Mouse (Mus musculus): ENCODE measurements at regions not wholly inside any gene's neighbourhood (a gene's known extent, or its start where the extent isn't known, plus 50 kb on each side); places are given as distances from the start of the nearest gene placed in this dataset.

DNA sequence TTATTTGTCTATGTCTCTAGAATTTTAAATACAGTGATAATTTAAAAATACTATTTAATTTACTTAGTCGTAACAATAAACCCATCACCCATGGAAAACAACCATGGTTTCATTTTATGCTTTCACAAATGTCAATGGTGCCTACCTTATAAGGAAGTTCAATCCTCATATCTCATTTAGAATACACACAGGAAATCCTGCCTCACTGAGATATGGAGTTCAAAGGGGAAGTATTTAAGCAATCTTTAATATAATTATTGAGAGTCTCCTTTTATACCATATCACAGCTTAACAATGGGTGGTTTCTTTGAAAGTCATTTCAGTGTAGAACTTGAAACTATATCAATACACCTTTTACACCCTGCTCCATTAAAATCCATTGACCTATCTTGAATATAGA, 86.0 kb upstream of the Maf start:
- no peaks in the 10 kb centered on the region for H3K9me3 ChIP-seq (ENCODE audit: control insufficient read depth)
- no peak overlapping the region for H3K4me3 ChIP-seq (ENCODE audit: low read depth, low read length)
- WGBS: 67% methylated on average over 1 of the region's 1 CpGs
- TF ChIP-seq CTCF (IDR thresholded peaks at IDR 0.05; ENCODE audit: low read depth): no peak
- H3K27ac ChIP-seq (ENCODE audit: low read depth, low read length): no peak overlapping the region
- no peaks in the 10 kb centered on the region for H3K36me3 ChIP-seq (ENCODE audit: control insufficient read depth, insufficient read depth)
- H3K4me2 ChIP-seq (replicated peaks; ENCODE audit: low read depth): no peak overlapping the region
- no peak for ATAC-seq
- no peaks in the 10 kb centered on the region for H3K27me3 ChIP-seq (replicated peaks; ENCODE audit: control insufficient read depth, insufficient read depth, low read length)
- H3K9ac ChIP-seq (ENCODE audit: low read depth, low read length): no peak overlapping the region
- peaks cover 6% of the 10 kb centered on the region; the same call in 1 of the 2 replicates for H3K4me1 ChIP-seq (replicated peaks; ENCODE audit: control insufficient read depth, insufficient read depth, low read length)

DNA sequence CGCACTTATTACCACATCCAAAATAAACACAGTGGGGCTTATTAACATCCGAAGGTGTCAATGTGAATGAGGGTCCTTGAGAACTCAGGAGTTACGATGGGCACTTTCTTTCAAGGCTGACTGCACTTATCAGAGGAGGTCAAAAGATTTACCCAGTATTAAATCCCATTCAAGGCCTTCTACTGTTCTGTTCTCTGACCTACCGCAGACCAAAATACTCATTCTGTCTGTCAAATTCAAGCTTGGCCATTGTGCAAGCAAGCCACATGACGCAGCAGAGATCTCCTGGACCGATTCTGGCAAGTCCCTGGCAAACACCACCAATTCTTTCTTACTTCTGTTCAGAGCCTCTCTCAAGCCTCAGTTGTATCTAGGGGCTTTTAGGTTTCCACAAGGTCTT, 80.8 kb upstream of the Maf start:
- WGBS: 73% methylated on average over 6 of the region's 6 CpGs

DNA sequence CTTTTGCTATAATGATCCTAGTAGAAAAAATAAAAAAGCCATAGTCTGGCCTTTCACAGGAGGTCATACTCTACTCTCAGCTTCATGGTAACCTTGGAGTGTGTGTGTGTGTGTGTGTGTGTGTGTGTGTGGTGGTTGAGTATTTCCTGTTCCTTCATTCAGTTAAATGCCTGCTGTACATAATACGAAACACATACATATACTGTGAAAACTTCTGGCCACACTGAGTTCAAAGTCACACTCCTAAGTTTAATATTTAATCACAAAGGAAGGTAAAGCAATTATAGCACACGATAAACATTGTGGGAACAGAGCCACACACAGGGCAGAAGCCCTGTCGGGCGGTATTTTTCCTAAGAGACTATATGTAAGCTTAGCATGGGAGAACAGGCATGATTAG, 78.6 kb upstream of the Maf start:
- 42% methylated on average over 4 of the region's 4 CpGs for WGBS
- H3K9ac ChIP-seq (ENCODE audit: low read depth, low read length): no peak overlapping the region
- peak; percentile 90 for ATAC-seq
- peaks cover 4% of the 10 kb centered on the region; the same call in 1 of the 2 replicates for H3K4me1 ChIP-seq (replicated peaks; ENCODE audit: control insufficient read depth, insufficient read depth, low read length)
- H3K4me3 ChIP-seq (ENCODE audit: low read depth, low read length): no peak overlapping the region
- no peaks in the 10 kb centered on the region for H3K36me3 ChIP-seq (ENCODE audit: control insufficient read depth, insufficient read depth)
- H3K4me2 ChIP-seq (replicated peaks; ENCODE audit: low read depth): no peak overlapping the region
- peak overlapping the region; percentile 79 for H3K27ac ChIP-seq (ENCODE audit: low read depth, low read length)
- TF ChIP-seq CTCF (IDR thresholded peaks at IDR 0.05; ENCODE audit: low read depth): no peak
- H3K9me3 ChIP-seq (ENCODE audit: control insufficient read depth): no peaks in the 10 kb centered on the region
- H3K27me3 ChIP-seq (replicated peaks; ENCODE audit: control insufficient read depth, insufficient read depth, low read length): no peaks in the 10 kb centered on the region

More for the DNA sequence above, 80.8 kb upstream of the Maf start:
- H3K9me3 ChIP-seq (ENCODE audit: control insufficient read depth): no peaks in the 10 kb centered on the region
- H3K27ac ChIP-seq (ENCODE audit: low read depth, low read length): no peak overlapping the region
- H3K9ac ChIP-seq (ENCODE audit: low read depth, low read length): no peak overlapping the region
- no peak for TF ChIP-seq CTCF (IDR thresholded peaks at IDR 0.05; ENCODE audit: low read depth)
- no peak for ATAC-seq
- H3K36me3 ChIP-seq (ENCODE audit: control insufficient read depth, insufficient read depth): no peaks in the 10 kb centered on the region
- H3K4me1 ChIP-seq (replicated peaks; ENCODE audit: control insufficient read depth, insufficient read depth, low read length): peaks cover 4% of the 10 kb centered on the region; the same call in 1 of the 2 replicates
- no peak overlapping the region for H3K4me2 ChIP-seq (replicated peaks; ENCODE audit: low read depth)
- H3K27me3 ChIP-seq (replicated peaks; ENCODE audit: control insufficient read depth, insufficient read depth, low read length): no peaks in the 10 kb centered on the region
- H3K4me3 ChIP-seq (ENCODE audit: low read depth, low read length): no peak overlapping the region

DNA sequence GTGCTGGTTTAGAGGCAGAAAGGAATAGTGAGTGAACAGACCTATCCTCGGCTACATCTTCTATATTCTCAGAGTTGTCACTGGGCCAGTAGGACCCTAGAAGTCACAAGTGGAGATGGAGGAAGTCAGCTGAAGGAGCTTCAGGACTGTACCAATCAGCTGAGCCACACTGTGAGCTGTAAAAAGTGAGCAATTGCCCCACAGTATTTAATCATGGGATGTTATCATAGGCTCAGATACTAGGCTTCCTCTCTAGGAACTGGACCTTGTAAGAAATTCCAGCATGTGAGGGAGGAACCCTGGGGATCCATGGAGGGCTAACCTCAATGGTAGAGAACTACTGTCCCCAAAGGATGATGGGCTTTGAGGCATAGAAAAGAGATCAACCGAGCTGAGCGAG, 78.2 kb upstream of the Maf start:
- Histone ChIP-seq H3K9ac (ENCODE audit: low read depth, low read length) (no peak overlapping the region), H3K4me1 (replicated peaks; ENCODE audit: control insufficient read depth, insufficient read depth, low read length) (peaks cover 4% of the 10 kb centered on the region; the same call in 1 of the 2 replicates), H3K36me3 (ENCODE audit: control insufficient read depth, insufficient read depth) (no peaks in the 10 kb centered on the region), H3K4me2 (replicated peaks; ENCODE audit: low read depth) (no peak overlapping the region), H3K9me3 (ENCODE audit: control insufficient read depth) (no peaks in the 10 kb centered on the region), H3K4me3 (ENCODE audit: low read depth, low read length) (no peak overlapping the region), H3K27me3 (replicated peaks; ENCODE audit: control insufficient read depth, insufficient read depth, low read length) (no peaks in the 10 kb centered on the region), H3K27ac (ENCODE audit: low read depth, low read length) (peak overlapping the region; percentile 79)
- WGBS: 84% methylated on average over 3 of the region's 3 CpGs
- TF ChIP-seq CTCF (IDR thresholded peaks at IDR 0.05; ENCODE audit: low read depth): no peak
- ATAC-seq: 0 out of 2 replicates have a peak, but pooled peaks have one; percentile 66

DNA sequence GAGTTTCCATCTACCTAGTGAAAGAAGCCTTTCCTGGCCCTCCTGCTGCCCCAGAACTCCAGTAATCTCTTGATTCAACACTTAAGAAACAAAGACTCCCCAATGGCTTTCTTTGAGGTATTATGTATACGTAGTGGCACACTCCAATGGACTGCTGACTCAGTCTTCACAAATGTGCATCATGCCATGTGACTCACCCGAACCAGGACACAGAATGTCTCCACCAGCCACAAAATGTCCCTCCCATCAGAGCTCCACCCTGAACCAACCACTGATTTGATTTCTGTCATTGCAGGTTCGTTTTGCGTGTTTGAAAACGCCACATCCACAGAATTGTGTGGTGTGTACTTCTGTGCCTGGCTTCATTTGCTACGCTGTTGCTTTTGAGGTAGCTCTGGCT, 75.8 kb upstream of the Maf start:
- H3K4me2 ChIP-seq (replicated peaks; ENCODE audit: low read depth): no peak overlapping the region
- H3K27me3 ChIP-seq (replicated peaks; ENCODE audit: control insufficient read depth, insufficient read depth, low read length): no peaks in the 10 kb centered on the region
- H3K36me3 ChIP-seq (ENCODE audit: control insufficient read depth, insufficient read depth): no peaks in the 10 kb centered on the region
- H3K4me3 ChIP-seq (ENCODE audit: low read depth, low read length): no peak overlapping the region
- 0 out of 2 replicates have a peak, but pooled peaks cover 4% of the 10 kb centered on the region for H3K4me1 ChIP-seq (replicated peaks; ENCODE audit: control insufficient read depth, insufficient read depth, low read length)
- no peaks in the 10 kb centered on the region for H3K9me3 ChIP-seq (ENCODE audit: control insufficient read depth)
- H3K9ac ChIP-seq (ENCODE audit: low read depth, low read length): no peak overlapping the region
- no peak overlapping the region for H3K27ac ChIP-seq (ENCODE audit: low read depth, low read length)
- ATAC-seq: no peak
- no peak for TF ChIP-seq CTCF (IDR thresholded peaks at IDR 0.05; ENCODE audit: low read depth)
- 91% methylated on average over 6 of the region's 6 CpGs for WGBS

DNA sequence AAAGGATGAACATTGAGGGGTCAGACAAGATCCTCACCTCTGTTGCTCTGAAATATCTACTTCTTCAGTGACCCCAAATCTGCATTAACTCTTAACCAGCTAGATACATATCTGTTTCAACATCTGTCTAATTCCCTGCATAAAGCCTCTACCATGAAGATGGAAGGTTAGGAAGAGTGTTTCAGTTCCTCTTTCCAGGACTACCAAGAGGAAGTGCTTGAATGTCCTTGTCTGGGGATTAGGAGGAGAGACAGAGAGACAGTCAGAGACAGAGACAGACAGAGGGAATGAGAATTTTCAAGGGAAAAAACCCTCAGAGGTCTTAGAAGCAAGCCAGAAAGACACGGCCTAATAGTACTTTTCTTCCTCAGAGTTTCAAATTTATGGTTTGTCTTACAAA, 70.8 kb upstream of the Maf start:
- H3K27me3 ChIP-seq (replicated peaks; ENCODE audit: control insufficient read depth, insufficient read depth, low read length): no peaks in the 10 kb centered on the region
- no peak for TF ChIP-seq CTCF (IDR thresholded peaks at IDR 0.05; ENCODE audit: low read depth)
- H3K4me1 ChIP-seq (replicated peaks; ENCODE audit: control insufficient read depth, insufficient read depth, low read length): no peaks in the 10 kb centered on the region
- WGBS: 85% methylated on average over 1 of the region's 1 CpGs
- no peak overlapping the region for H3K9ac ChIP-seq (ENCODE audit: low read depth, low read length)
- H3K9me3 ChIP-seq (ENCODE audit: control insufficient read depth): no peaks in the 10 kb centered on the region
- H3K27ac ChIP-seq (ENCODE audit: low read depth, low read length): no peak overlapping the region
- no peaks in the 10 kb centered on the region for H3K36me3 ChIP-seq (ENCODE audit: control insufficient read depth, insufficient read depth)
- no peak for ATAC-seq
- H3K4me2 ChIP-seq (replicated peaks; ENCODE audit: low read depth): no peak overlapping the region
- no peak overlapping the region for H3K4me3 ChIP-seq (ENCODE audit: low read depth, low read length)

DNA sequence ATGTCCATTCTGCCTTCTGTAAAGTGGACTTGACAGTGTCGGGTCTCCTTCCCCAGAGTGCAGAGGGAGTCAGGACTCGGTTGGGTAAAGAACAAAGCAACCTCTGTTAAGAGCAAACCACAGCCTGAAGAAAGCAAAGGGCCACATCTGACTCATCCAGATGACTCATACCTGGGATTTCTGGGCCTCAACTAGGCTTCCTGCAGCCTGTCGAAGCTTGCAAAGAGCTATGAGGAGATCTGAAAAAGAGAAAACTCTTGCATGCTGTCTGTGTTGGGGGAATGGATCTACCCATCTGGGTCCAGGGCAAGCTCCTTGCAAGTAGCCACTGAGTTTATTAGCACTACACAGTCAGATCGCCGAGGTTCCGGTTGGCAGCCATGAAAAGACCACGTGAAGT, 63.5 kb upstream of the Maf start:
- ATAC-seq: peak; percentile 66
- no peaks in the 10 kb centered on the region for H3K27me3 ChIP-seq (replicated peaks; ENCODE audit: control insufficient read depth, insufficient read depth, low read length)
- no peaks in the 10 kb centered on the region for H3K9me3 ChIP-seq (ENCODE audit: control insufficient read depth)
- 56% methylated on average over 7 of the region's 7 CpGs for WGBS
- peaks cover 9% of the 10 kb centered on the region for H3K4me1 ChIP-seq (replicated peaks; ENCODE audit: control insufficient read depth, insufficient read depth, low read length)
- no peak overlapping the region for H3K9ac ChIP-seq (ENCODE audit: low read depth, low read length)
- no peak for TF ChIP-seq CTCF (IDR thresholded peaks at IDR 0.05; ENCODE audit: low read depth)
- H3K4me3 ChIP-seq (ENCODE audit: low read depth, low read length): no peak overlapping the region
- H3K36me3 ChIP-seq (ENCODE audit: control insufficient read depth, insufficient read depth): no peaks in the 10 kb centered on the region
- no peak overlapping the region for H3K4me2 ChIP-seq (replicated peaks; ENCODE audit: low read depth)
- no peak overlapping the region for H3K27ac ChIP-seq (ENCODE audit: low read depth, low read length)

Measured in intestine, postnatal 0 days (tissue).